Mouse (Mus musculus) mouse embryonic stem cell (cell line): ENCODE data around the gene Cdr2.

Experiments
- in situ Hi-C, 2 experiments: fragments of 300-500 bp; cut with MboI; formaldehyde crosslinking; loops; 1 replicate in 1 of 2; 3 replicates in 1 of 2; pipeline ENCODE4 v1.14.3; 2019 to 2020; ENCODE audit warnings: low sequenced_read_pairs in 2 of 2, low pct_unique_long_range_greater_than_20kb in 1 of 2, mixed read lengths in 1 of 2; ENCODE audit not compliant: unreplicated experiment in 1 of 2

Gene Cdr2

GRCm38 (mm10) chr7:120917592-120918461, 64.3 kb downstream of the Cdr2 start, which contains the start of gene Polr3e:
Gene Polr3e (plus strand): TSS chr7:120917744.
- in situ Hi-C loops: loop anchor here in 1 of 2 experiments (10.0 kb wide), 1 partner anchor 243 kb away; the partner anchor contains the start of genes Mosmo and Pdzd9

GRCm38 (mm10) chr7:120917279-120917591, 64.9 kb downstream of the Cdr2 start:
- in situ Hi-C loops: loop anchor here in 1 of 2 experiments (10.0 kb wide), 1 partner anchor 242 kb away; the partner anchor contains the start of genes Mosmo and Pdzd9

- in situ Hi-C loops: loop anchor here in 1 of 2 experiments (10.0 kb wide), 1 partner anchor 242 kb away; the partner anchor contains the start of genes Mosmo and Pdzd9
Measured at GRCm38 (mm10) chr7:120916262-120916875, 65.7 kb downstream of the Cdr2 start.

- in situ Hi-C loops: loop anchor here in 1 of 2 experiments (5.0 to 10.0 kb wide), 2 partner anchors 76 to 239 kb away; partner anchors contain the start of genes Mosmo and Pdzd9
Measured at GRCm38 (mm10) chr7:120913332-120913731, 68.8 kb downstream of the Cdr2 start.

GRCm38 (mm10) chr7:120911268-120911667, 70.8 kb downstream of the Cdr2 start:
- in situ Hi-C loops: loop anchor here in 1 of 2 experiments (5.0 to 10.0 kb wide), 2 partner anchors 74 to 236 kb away; partner anchors contain the start of genes Mosmo and Pdzd9

- in situ Hi-C loops: loop anchor here in 1 of 2 experiments (5.0 to 10.0 kb wide), 2 partner anchors 73 to 235 kb away; partner anchors contain the start of genes Mosmo and Pdzd9
Measured at GRCm38 (mm10) chr7:120910172-120910571, 71.9 kb downstream of the Cdr2 start.
